Comparison of ENCODE assay signal across 8 mouse cellular contexts in genomic region chr9:74952756-74953247, GRCm38 (mm10). TPM values are rescaled to one million over a fixed set of nuclear protein-coding genes. Genes with fewer than 3 reads are reported as not detected.
A peak's percentile ranks its signal among the peaks of the same experiment; 100 is the strongest.
DNase-seq lines count a peak whose midpoint lies in the region; ATAC-seq lines count a peak whose summit lies in the region.

Gene Fam214a, plus strand, starts transcription at chr9:74952884.

- peak within 1 kb of the TSS; percentile 92 for H3K4me2 ChIP-seq in hindbrain, embryonic 14.5 days (replicated peaks)

- peak within 1 kb of the TSS; percentile 91 for H3K9ac ChIP-seq in hindbrain, embryonic 14.5 days

- peak; percentile 93 for DNase-seq in NIH3T3 (ENCODE audit: low read depth)
- DNase-seq in cerebellum, adult 9-11 months: peak; percentile 96
- peak; percentile 89 to 94 for DNase-seq in frontal cortex, postnatal 25 days (ENCODE audit: low spot score in 2 of 2)
- DNase-seq in hindbrain, embryonic 14.5 days (ENCODE audit: low spot score): peak; percentile 94
- peak; percentile 96 for DNase-seq in layer of hippocampus, postnatal 36 days
- DNase-seq in lung, postnatal 36 days: peak; percentile 96
- peak; percentile 98 for DNase-seq in retina, postnatal 1 day
- peak; percentile 84 to 93 for DNase-seq in urinary bladder, adult 18-20 months (ENCODE audit: low spot score in 2 of 2)

- no peaks in the 10 kb centered on the region for H3K9me3 ChIP-seq in hindbrain, embryonic 14.5 days (ENCODE audit: control insufficient read depth, low read length)

- ATAC-seq in hindbrain, embryonic 14.5 days (ENCODE audit: low FRiP score): peak; percentile 98

- H3K4me3 ChIP-seq in hindbrain, embryonic 14.5 days (replicated peaks; ENCODE audit: low read length): peak within 1 kb of the TSS; percentile 95

- peaks cover 3% of the 10 kb centered on the region; the same call in 1 of the 2 replicates for H3K36me3 ChIP-seq in hindbrain, embryonic 14.5 days (replicated peaks; ENCODE audit: control insufficient read depth, insufficient read depth)

- WGBS in hindbrain, embryonic 14.5 days: 0% methylated on average over 41 of the region's 59 CpGs

- no peaks in the 10 kb centered on the region for H3K27me3 ChIP-seq in hindbrain, embryonic 14.5 days (ENCODE audit: control insufficient read depth, insufficient read depth, low read length)

- peaks cover 8% of the 10 kb centered on the region for H3K4me1 ChIP-seq in hindbrain, embryonic 14.5 days (replicated peaks; ENCODE audit: control insufficient read depth, insufficient read depth, low read length)

- H3K27ac ChIP-seq in hindbrain, embryonic 14.5 days: peak within 1 kb of the TSS; percentile 93

RNA-seq across cellular contexts. Expression of gene Fam214a, which starts in this region (rescaled TPM):
- polyA plus RNA-seq in hindbrain, embryonic 14.5 days (2014; fragmentation: Nextera tagmentation; extraction: Ambion mirVana): 26.3 and 28.1 TPM in 2 replicates
- 10 to 100 TPM; 42.2 to 47.4 TPM for total RNA-seq in layer of hippocampus, postnatal 36 days (2021)

Comparison
In these comparisons a context has a peak if more than half of its experiments do, and no peak if none do; other contexts are left out.
1. Peak in every context shown above with its lines: DNase-seq, ATAC-seq, H3K4me3 ChIP-seq and H3K27ac ChIP-seq.